In the genomic region with DNA sequence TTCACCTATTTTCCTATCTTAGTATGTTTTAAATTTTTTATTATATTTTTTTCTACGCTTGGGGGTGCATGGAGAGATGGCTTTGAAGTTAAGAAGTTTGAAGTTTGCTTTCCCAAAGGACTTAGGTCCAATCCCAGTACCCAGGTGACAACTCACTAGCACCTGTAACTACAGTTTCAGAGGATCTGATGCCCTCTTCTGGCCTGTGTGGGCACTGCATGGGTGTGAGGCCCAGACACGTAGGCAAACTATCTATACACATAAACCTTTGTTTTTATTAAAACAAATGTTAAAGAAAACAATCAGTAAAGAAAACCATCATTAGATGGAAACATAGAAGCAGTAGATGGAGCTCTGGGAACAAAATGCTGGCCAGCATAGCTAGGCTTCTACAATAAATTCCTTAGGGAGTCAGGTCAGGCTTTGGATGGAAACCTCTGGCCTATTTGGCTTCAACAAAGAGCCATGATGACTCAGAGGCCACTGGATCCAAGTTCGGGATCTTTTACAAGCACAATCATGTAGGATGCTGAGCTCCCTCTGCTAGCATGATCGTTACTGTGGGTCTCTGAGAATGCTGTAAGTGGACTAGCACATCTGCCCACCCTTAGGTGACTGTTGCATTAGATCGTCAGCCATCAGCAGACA, we compare ENCODE assay signal across 8 mouse cellular contexts. TPM values are rescaled to one million over a fixed set of nuclear protein-coding genes. Genes with fewer than 3 reads are reported as not detected.
A peak's percentile ranks its signal among the peaks of the same experiment; 100 is the strongest.
DNase-seq lines count a peak whose midpoint lies in the region; ATAC-seq lines count a peak whose summit lies in the region.

No protein-coding gene starts in this region.

- ATAC-seq in megakaryocyte-erythroid progenitor cell, adult 5-6 weeks (replicated peaks; ENCODE audit: low FRiP score, low TSS enrichment, poor library complexity, severe bottlenecking), result 0 out of 2 replicates have a peak, but pooled peaks have one; percentile 58

- DNase-seq in layer of hippocampus, adult 11-12 months (ENCODE audit: low spot score), result peak; percentile 13
- DNase-seq in layer of hippocampus, postnatal 36 days, result no peak
- peak; percentile 37 for DNase-seq in ES-CJ7 (ENCODE audit: low read depth, low spot score)
- peak; percentile 39 to 47 for DNase-seq in adrenal gland, postnatal 36 days
- peak; percentile 65 for DNase-seq in heart, adult 8-10 months (ENCODE audit: low spot score)
- no peak for DNase-seq in ovary, postnatal 10 days (ENCODE audit: low spot score)
- no peak for DNase-seq in frontal cortex, postnatal 14 days (ENCODE audit: low spot score in 2 of 2)

RNA-seq across cellular contexts. Expression of gene Slc22a3, which starts 52.2 kb away (rescaled TPM):
- total RNA-seq in layer of hippocampus, postnatal 36 days (2021), result under 1 TPM; 0.27 to 0.63 TPM
- total RNA-seq in adrenal gland, postnatal 36 days (2021), result 1 to 10 TPM; 7.2 to 9.1 TPM
- 10 to 100 TPM in 3 of 4 experiments, 1 to 10 TPM in 1; 9.4 to 18.1 (median 13.0) TPM for total RNA-seq in heart, adult 8-10 months (2022)
- 26.2 and 42.0 TPM in 2 replicates for total RNA-seq in megakaryocyte-erythroid progenitor cell, adult 5-6 weeks (2014; fragmentation: Nextera tagmentation)
- total RNA-seq in megakaryocyte-erythroid progenitor cell, adult 5-6 weeks (2017), result 27.4 and 29.7 TPM in 2 replicates

Comparison
In these comparisons a context has a peak if more than half of its experiments do, and no peak if none do; other contexts are left out.
1. DNase-seq: peak in layer of hippocampus, adult 11-12 months (single experiment), ES-CJ7 (single experiment), adrenal gland, postnatal 36 days (2 of 2) and heart, adult 8-10 months (single experiment); none in layer of hippocampus, postnatal 36 days (0 of 2), ovary, postnatal 10 days (single experiment) and frontal cortex, postnatal 14 days (0 of 2).
2. RNA of gene Slc22a3, which starts 52.2 kb away (total RNA-seq): 26.2 to 42.0 TPM in megakaryocyte-erythroid progenitor cell, adult 5-6 weeks, 9.4 to 18.1 TPM in heart, adult 8-10 months and 7.2 to 9.1 TPM in adrenal gland, postnatal 36 days; 0.27 to 0.63 TPM in layer of hippocampus, postnatal 36 days; every median in the first group is over 4 times any median in the second.